Mouse (Mus musculus) limb, embryonic 11.5 days (tissue): Measurements from ENCODE around the gene Wdr31. TPM values are rescaled to one million over a fixed set of nuclear protein-coding genes. Genes with fewer than 3 reads are reported as not detected.

Experiments used
- ATAC-seq: fragments of 200-750 bp; cut with Nextera tagmentation; 2 replicates; pipeline ENCODE4 v1.8.0; 2017; ENCODE audit warnings: low read depth; ENCODE audit not compliant: insufficient number of reproducible peaks, low FRiP score, low TSS enrichment
- DNase-seq: peaks from one replicate; pipeline ENCODE4 v3.0.0-alpha.2; 2015; ENCODE audit warnings: low spot score
- H3K27ac ChIP-seq: fragments of 300-500 bp; sonication (generic); replicated peaks from 2 replicates; pipeline ENCODE4 v1.5.1; 2014; ENCODE audit warnings: low read depth, mild to moderate bottlenecking, low read length
- H3K27me3 ChIP-seq: fragments of 300-500 bp; sonication (generic); 2 replicates; pipeline ENCODE4 v1.6.1; 2014; ENCODE audit warnings: mild to moderate bottlenecking, low read length, mixed read lengths; ENCODE audit not compliant: control insufficient read depth, insufficient read depth
- H3K36me3 ChIP-seq: fragments of 300-500 bp; sonication (generic); 2 replicates; pipeline ENCODE4 v1.6.1; 2014; ENCODE audit warnings: mild to moderate bottlenecking, low read length, moderate library complexity, mixed read lengths; ENCODE audit not compliant: control insufficient read depth, insufficient read depth
- H3K4me1 ChIP-seq: fragments of 300-500 bp; sonication (generic); 2 replicates; pipeline ENCODE4 v1.6.1; 2014; ENCODE audit warnings: low read length, mixed read lengths; ENCODE audit not compliant: control insufficient read depth, insufficient read depth
- H3K4me2 ChIP-seq: fragments of 300-500 bp; sonication (generic); 2 replicates; pipeline ENCODE4 v1.6.1; 2014; ENCODE audit warnings: low read depth, mild to moderate bottlenecking, moderate library complexity; ENCODE audit not compliant: severe bottlenecking
- H3K4me3 ChIP-seq: fragments of 300-500 bp; sonication (generic); 2 replicates; pipeline ENCODE4 v1.5.1; 2014; ENCODE audit warnings: low read depth, low read length
- H3K9ac ChIP-seq: fragments of 300-500 bp; sonication (generic); 2 replicates; pipeline ENCODE4 v1.6.1; 2014; ENCODE audit warnings: mild to moderate bottlenecking, low read length
- H3K9me3 ChIP-seq: fragments of 300-500 bp; sonication (generic); 2 replicates; pipeline ENCODE4 v1.6.1; 2016; ENCODE audit warnings: low read length; ENCODE audit not compliant: control insufficient read depth
- WGBS: fragments of 180-500 bp; shearing (Covaris S2); extraction: QIAGEN DNeasy Blood & Tissue Kit; methylation state at CpG from one replicate; pipeline ENCODE4 v1.1.7; 2014; 5-methylcytosine and 5-hydroxymethylcytosine counted together
- polyA plus RNA-seq: library from polyadenylated mRNA; unstranded; fragments of >200 nt; fragmentation: Nextera tagmentation; extraction: Ambion mirVana; gene quantifications from 2 replicates; pipeline ENCODE4 v1.2.1, GENCODE M21; 2014

Gene Wdr31
- polyA plus RNA-seq, 1 experiment from 2014 or later = 8.1 TPM

DNA sequence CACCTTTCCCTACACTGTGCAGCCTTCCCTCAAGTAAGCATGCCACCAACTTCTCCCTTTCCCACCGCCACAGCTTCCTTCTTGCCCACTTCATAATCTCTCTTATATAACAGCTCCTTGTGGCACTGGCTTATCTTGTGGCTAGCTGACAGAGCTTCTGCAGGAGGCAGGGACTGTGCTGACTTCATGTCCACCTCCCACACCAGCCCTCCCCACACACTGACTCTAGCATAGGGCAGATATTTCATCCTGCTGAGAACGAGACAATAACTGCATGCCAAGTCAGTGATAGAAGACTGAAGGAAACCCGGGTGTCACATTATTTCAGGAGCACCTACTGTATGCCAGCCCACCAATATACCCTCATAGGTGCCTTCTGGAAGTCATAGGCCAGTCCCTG, 44.8 kb upstream of the Wdr31 start:
- Histone ChIP-seq H3K9me3 (no peaks in the 10 kb centered on the region), H3K9ac (no peak overlapping the region), H3K27ac (no peak overlapping the region), H3K4me2 (no peak overlapping the region), H3K36me3 (peaks cover 18% of the 10 kb centered on the region), H3K27me3 (no peaks in the 10 kb centered on the region), H3K4me3 (no peak overlapping the region), H3K4me1 (peaks cover 8% of the 10 kb centered on the region)
- no peak for DNase-seq
- 92% methylated on average over 3 of the region's 3 CpGs for WGBS
- ATAC-seq = no peak

DNA sequence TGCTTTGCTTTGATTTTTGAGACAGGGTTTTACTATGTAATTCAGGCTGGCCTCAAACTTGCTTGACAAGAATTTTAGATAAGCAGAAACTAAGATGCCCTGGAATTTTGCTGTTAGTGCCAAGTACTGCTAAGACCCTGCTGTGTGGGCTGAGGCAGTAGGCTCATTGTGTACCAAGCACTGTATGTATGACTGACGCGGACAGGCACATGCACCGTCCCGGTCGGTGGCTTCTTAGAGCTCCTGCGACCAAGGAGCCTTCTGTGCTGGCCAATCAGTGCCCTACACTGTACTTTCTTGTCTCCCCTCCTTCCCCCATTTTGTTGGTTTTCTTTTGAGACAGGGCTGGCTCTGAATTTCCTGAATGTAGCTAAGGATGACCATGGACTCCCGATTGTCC, 44.3 kb upstream of the Wdr31 start:
- Histone ChIP-seq H3K4me1 (peaks cover 8% of the 10 kb centered on the region), H3K36me3 (peaks cover 23% of the 10 kb centered on the region), H3K4me3 (no peak overlapping the region), H3K9me3 (no peaks in the 10 kb centered on the region), H3K9ac (no peak overlapping the region), H3K27ac (no peak overlapping the region), H3K4me2 (no peak overlapping the region; the same call in 1 of the 2 replicates), H3K27me3 (no peaks in the 10 kb centered on the region)
- ATAC-seq (no peak), DNase-seq (no peak)
- WGBS = 89% methylated on average over 7 of the region's 7 CpGs

DNA sequence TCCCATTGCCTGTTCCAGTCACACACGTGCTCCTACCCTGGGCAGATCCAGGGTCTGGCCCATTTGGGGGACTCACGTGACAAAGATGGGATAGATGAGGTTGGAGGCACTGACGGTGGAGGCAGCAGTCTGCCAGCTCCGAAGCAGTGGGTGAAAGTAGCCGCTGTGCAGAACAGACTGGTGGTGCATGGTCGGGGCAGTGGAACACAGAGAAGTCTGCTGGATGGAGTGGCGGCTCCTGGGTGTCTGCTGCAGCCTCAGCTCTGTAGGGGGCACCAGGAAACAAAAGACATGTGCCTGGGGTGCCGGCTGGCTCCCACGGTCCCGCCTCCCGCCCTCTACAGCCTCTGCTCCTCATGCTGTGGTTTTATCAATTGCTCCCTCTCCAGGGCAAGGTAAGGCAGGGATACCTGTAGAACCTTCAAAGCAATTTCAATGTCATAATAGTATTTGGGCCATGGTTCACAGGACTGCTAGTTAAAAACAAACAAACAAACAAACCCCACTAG, 43.4 kb upstream of the Wdr31 start:
- DNase-seq = no peak
- ATAC-seq = no peak; the same call in 1 of the 2 replicates
- H3K36me3 ChIP-seq = peaks cover 32% of the 10 kb centered on the region
- no peak overlapping the region for H3K9ac ChIP-seq
- H3K4me3 ChIP-seq = no peak overlapping the region
- H3K27me3 ChIP-seq = no peaks in the 10 kb centered on the region
- 47% methylated on average over 11 of the region's 11 CpGs for WGBS
- peaks cover 8% of the 10 kb centered on the region for H3K4me1 ChIP-seq
- H3K9me3 ChIP-seq = no peaks in the 10 kb centered on the region
- no peak overlapping the region for H3K4me2 ChIP-seq
- no peak overlapping the region for H3K27ac ChIP-seq

DNA sequence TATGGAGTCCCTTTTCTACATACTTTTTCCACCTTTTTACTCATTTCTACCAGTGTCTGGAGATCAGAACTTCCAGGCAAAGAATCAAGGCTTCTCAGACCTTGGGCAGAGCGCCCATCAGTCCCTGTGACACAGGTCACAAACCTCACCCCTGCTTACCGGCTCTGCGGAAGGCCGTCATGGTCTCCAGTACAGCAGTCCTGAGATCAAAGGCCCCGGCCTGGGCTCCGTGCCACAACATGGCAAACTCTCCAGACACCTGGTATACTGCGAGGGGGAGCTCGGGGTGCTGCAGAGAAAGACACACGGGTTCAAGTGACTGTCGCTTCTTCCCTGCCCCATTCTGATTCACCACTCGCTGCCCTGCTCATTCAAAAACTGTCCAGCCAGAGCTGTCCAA, 39.2 kb upstream of the Wdr31 start:
- Histone ChIP-seq H3K9me3 (no peaks in the 10 kb centered on the region), H3K27ac (no peak overlapping the region), H3K9ac (no peak overlapping the region), H3K4me2 (no peak overlapping the region), H3K4me3 (no peak overlapping the region), H3K27me3 (no peaks in the 10 kb centered on the region), H3K36me3 (peaks cover 40% of the 10 kb centered on the region), H3K4me1 (no peaks in the 10 kb centered on the region)
- ATAC-seq = no peak
- WGBS = 91% methylated on average over 11 of the region's 11 CpGs
- DNase-seq = no peak

DNA sequence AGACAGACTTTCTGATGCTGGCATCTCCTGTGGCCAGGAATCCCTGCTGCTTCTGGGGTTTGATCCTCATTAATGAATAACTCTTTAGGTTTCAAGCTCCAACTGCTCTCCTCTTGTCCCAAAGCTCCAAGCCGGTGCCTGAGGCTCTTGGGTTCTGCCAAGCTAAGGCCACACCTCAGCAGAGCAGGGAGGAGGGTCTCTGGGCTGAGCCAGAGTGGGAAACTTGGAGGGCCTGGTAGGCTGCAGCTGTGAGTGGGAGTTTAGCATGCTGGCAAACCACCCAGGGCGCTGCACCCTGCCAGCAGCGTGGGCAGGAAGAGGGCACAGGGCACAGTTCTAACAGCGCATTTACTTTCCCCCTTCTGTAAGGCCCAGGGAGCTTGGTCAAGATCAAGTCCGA, 38.1 kb upstream of the Wdr31 start:
- H3K4me2 ChIP-seq = no peak overlapping the region
- H3K27ac ChIP-seq = no peak overlapping the region
- no peak for DNase-seq
- peaks cover 40% of the 10 kb centered on the region for H3K36me3 ChIP-seq
- no peaks in the 10 kb centered on the region for H3K4me1 ChIP-seq
- H3K27me3 ChIP-seq = no peaks in the 10 kb centered on the region
- H3K9ac ChIP-seq = no peak overlapping the region
- no peak for ATAC-seq
- no peak overlapping the region for H3K4me3 ChIP-seq
- no peaks in the 10 kb centered on the region for H3K9me3 ChIP-seq
- WGBS = 92% methylated on average over 5 of the region's 5 CpGs

DNA sequence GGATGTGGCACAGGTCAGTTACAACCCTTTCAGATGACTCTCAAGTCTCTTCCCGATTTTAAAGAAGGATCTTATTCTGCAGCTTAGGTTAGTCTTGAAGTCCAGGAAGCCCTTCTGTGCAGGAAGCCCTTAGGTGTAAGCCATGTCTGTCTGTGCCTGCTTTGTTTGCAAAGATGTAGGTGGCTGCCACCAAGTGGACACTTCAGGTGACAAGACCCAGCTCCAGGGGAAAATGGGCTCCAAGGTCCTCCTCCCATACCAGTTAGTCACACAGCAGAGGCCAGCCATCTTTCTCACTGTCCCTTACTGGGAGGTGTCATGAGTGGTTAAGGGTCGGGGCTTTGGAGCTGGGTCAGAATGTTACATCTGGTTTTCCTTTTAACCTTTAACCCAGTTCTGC, 36.1 kb upstream of the Wdr31 start:
- ATAC-seq = no peak
- WGBS = 49% methylated on average over 2 of the region's 2 CpGs
- Histone ChIP-seq H3K4me1 (no peaks in the 10 kb centered on the region), H3K4me3 (no peak overlapping the region), H3K4me2 (no peak overlapping the region), H3K9me3 (no peaks in the 10 kb centered on the region), H3K27me3 (no peaks in the 10 kb centered on the region), H3K27ac (no peak overlapping the region), H3K9ac (no peak overlapping the region), H3K36me3 (peaks cover 28% of the 10 kb centered on the region)
- DNase-seq = no peak

DNA sequence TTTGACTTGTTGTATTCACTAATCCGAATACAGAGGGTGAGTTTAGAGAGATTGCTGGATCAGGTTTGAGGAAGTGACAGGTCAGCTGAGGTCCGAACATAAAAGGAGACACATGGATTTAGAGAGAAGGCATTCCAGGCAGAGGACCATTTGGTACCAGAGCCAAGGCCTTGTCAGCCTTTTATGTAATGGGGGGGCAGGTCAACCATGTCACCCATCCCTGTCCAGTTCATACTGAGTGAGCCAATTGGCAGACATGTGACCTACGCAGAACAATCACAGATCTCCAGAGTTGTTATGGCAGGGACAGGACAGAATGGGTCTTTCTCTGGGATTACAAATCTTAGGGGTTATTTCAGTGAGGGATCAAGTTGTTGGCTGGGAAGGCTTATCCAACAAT, 35.3 kb upstream of the Wdr31 start:
- no peak for DNase-seq

DNA sequence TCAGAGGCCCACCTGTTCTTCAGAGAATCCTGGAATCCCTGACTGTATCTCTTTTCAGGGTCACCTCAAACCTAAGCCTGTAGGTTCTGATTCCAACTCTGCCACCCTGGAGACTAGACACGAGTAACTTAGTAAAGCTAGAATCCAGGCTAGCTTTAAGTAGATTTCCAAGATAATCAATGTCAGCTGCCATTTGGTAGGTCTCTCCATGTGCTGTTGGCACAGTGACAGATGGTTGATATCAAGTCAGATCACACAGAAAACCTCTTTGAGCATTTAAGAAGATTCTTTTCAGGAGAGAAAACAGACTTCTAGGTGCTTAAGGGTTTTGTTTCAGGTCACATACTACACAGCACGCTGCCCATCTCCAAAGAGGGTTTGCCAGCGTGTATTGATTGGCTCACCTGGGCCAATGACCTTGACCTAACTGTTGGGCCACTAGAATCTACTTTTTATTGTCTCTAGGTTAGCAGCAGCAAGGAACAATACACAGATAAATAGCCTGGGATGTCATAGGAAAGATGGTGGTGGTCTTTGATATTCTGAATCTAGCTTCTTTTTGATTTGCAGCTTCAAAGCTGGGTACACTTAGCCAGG, 32.8 kb upstream of the Wdr31 start, which contains the start of gene Hdhd3:
Hdhd3 (minus strand) TSS at position 94 of the 597 bp plus-strand sequence.
- H3K4me3 ChIP-seq = peak within 1 kb of the TSS; percentile 81
- H3K36me3 ChIP-seq = peaks cover 9% of the 10 kb centered on the region
- H3K4me2 ChIP-seq = peak within 1 kb of the TSS; percentile 63; the same call in 1 of the 2 replicates
- peak within 1 kb of the TSS; percentile 80 for H3K9ac ChIP-seq
- peaks cover 3% of the 10 kb centered on the region; the same call in 1 of the 2 replicates for H3K4me1 ChIP-seq
- 76% methylated on average over 3 of the region's 3 CpGs for WGBS
- DNase-seq (no peak), ATAC-seq (no peak)
- no peak within 1 kb of the TSS for H3K27ac ChIP-seq
- H3K27me3 ChIP-seq = no peaks in the 10 kb centered on the region
- no peaks in the 10 kb centered on the region for H3K9me3 ChIP-seq

More for the DNA sequence above, 35.3 kb upstream of the Wdr31 start:
- no peak overlapping the region for H3K4me2 ChIP-seq
- H3K27ac ChIP-seq = no peak overlapping the region
- no peak overlapping the region for H3K9ac ChIP-seq
- 83% methylated on average over 3 of the region's 3 CpGs for WGBS
- no peak for ATAC-seq
- peaks cover 25% of the 10 kb centered on the region for H3K36me3 ChIP-seq
- no peaks in the 10 kb centered on the region for H3K27me3 ChIP-seq
- no peak overlapping the region for H3K4me3 ChIP-seq
- no peaks in the 10 kb centered on the region for H3K9me3 ChIP-seq
- peaks cover under 1% of the 10 kb centered on the region; the same call in 1 of the 2 replicates for H3K4me1 ChIP-seq

DNA sequence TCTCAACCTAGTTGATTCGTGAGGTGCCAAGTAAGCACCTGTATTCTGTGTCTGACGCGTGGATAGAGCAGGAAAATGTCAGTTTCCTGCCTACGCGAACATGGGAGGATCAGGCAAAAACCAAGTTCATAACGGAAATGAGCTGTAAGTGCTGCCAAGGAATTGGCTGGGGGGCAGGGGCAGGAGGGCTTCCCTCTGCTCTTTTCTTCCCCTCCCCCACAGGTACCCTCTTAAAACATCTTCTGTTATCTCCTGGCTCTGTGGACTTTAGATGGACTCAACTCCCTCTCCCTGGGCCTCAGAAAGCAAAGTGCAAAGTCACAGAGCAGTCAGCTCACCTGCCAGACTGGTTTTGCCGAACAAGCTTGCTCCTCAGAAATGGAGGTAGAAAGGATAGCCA, 32.3 kb upstream of the Wdr31 start:
- Histone ChIP-seq H3K36me3 (peaks cover 9% of the 10 kb centered on the region), H3K9me3 (no peaks in the 10 kb centered on the region), H3K27me3 (no peaks in the 10 kb centered on the region), H3K4me2 (no peak overlapping the region), H3K4me1 (peaks cover 3% of the 10 kb centered on the region; the same call in 1 of the 2 replicates), H3K27ac (no peak overlapping the region), H3K9ac (no peak overlapping the region), H3K4me3 (no peak overlapping the region)
- ATAC-seq (no peak), DNase-seq (no peak)
- WGBS = 81% methylated on average over 7 of the region's 7 CpGs
